Mouse (Mus musculus): ENCODE data around the gene Xxylt1. TPM values are rescaled to one million over a fixed set of nuclear protein-coding genes. Genes with fewer than 3 reads are reported as not detected.
A peak's percentile ranks its signal among the peaks of the same experiment; 100 is the strongest.

Gene Xxylt1
- total and polyA plus RNA-seq, 3 experiments = 21.5 to 45.7 (median 35.1) TPM

DNA sequence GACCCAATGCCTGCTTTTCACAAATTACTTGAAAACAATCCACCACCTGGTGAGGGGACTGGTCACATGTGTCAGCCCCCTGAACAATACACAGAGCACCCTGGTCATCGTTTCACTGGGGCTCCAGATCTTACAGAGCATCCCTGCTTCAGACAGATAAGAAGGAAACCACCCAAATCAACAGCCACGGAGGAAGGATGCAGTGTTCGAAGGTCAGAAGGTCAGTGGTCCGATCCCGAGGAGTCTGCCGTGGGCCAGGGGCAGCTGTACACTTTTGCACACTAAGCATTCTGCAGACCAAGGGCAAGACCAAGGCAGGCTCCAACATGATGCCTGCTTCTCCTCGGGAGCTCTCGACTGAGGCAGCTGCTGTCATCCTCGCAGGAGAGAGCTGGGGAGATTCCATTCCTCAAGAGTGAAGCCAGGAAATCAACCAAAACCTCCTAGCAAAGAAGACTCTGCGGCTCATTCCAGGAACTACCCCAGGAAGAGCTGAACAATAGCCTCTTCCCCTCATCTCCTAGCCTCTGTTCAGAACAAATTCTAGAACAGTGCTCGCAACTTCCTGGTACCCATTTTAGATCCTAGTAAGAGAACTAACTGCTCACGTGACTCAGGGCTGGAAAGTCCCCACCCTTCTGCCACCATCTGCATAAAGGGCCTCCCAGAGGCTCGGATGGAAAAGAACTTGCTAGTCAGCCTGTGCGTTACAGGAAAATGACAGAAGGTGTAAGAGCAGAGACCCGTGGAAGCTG, 14.7 kb downstream of the Xxylt1 start:
- H3K79me2 ChIP-seq (replicated peaks; ENCODE audit: control insufficient read depth, extremely low read depth, insufficient read depth, poor library complexity, severe bottlenecking) = 0 out of 2 replicates have a peak, but pooled peaks cover 2% of the 10 kb centered on the region
- H3K9ac ChIP-seq (ENCODE audit: insufficient read depth, low read depth) = peak overlapping the region; percentile 67
- peak; percentile 99 for DNase-seq (ENCODE audit: extremely low read depth)
- H3K9me3 ChIP-seq (replicated peaks; ENCODE audit: low read length) = no peaks in the 10 kb centered on the region
- H3K4me2 ChIP-seq (ENCODE audit: insufficient read depth, low read depth, poor library complexity, severe bottlenecking) = peak overlapping the region; percentile 82
- H3K36me3 ChIP-seq (replicated peaks in 1 of 2; ENCODE audit: control insufficient read depth in 1 of 2, insufficient read depth in 1 of 2, low read length in 1 of 2) = peaks cover 3 to 22% of the 10 kb centered on the region in 2 experiments
- H3K4me3 ChIP-seq (replicated peaks in 1 of 3; ENCODE audit: low read depth in 2 of 3, low read length in 2 of 3, poor library complexity in 1 of 3) = peak overlapping the region; percentile 8 to 37 (median 36)
- in situ Hi-C loops (cut with MboI; ENCODE audit: low pct_ligation_motif_present, low pct_unique_long_range_greater_than_20kb, low sequenced_read_pairs) (loop anchor here (5.0 to 25.0 kb wide), 5 partner anchors 79 to 804 kb away; partner anchors contain the start of genes Cpn2 and Fam43a), dilution Hi-C loops (cut with MboI; ENCODE audit: extremely low pct_ligation_motif_present, extremely low pct_unique_long_range_greater_than_20kb, low sequenced_read_pairs) (no loop called here)
- peaks cover 58 to 94% of the 10 kb centered on the region in 2 experiments for H3K4me1 ChIP-seq (ENCODE audit: control insufficient read depth in 1 of 2, insufficient read depth in 2 of 2)
- TF ChIP-seq PAX5 (IDR thresholded peaks at IDR 0.05; ENCODE audit: low read length) = no peak
- peak; percentile 98 for TF ChIP-seq USF2 (conservative IDR thresholded peaks at IDR 0.05; ENCODE audit: low read depth, low read length)
- TF ChIP-seq SIN3A (IDR thresholded peaks at IDR 0.05; ENCODE audit: low read length) = peak; percentile 89
- TF ChIP-seq JUND (conservative IDR thresholded peaks at IDR 0.05; ENCODE audit: low read depth, low read length) = peak; percentile 50; the same call in 1 of the 2 replicates
- TF ChIP-seq ZC3H11A (IDR thresholded peaks at IDR 0.05; ENCODE audit: low read depth, low read length) = no peak
- TF ChIP-seq HCFC1 (IDR thresholded peaks at IDR 0.05; ENCODE audit: low read depth, low read length) = peak; percentile 48; the same call in 1 of the 2 replicates
- peak; percentile 78 for TF ChIP-seq POLR2A (IDR thresholded peaks at IDR 0.05; ENCODE audit: low read depth, low read length)
- peak; percentile 89 for TF ChIP-seq EP300 (IDR thresholded peaks at IDR 0.05; ENCODE audit: low read length)
- TF ChIP-seq MYC (IDR thresholded peaks at IDR 0.05; ENCODE audit: low read depth, low read length) = peak; percentile 90
- peak; percentile 17; the same call in 1 of the 2 replicates for TF ChIP-seq RAD21 (IDR thresholded peaks at IDR 0.05; ENCODE audit: low read depth, low read length)
- TF ChIP-seq MXI1 (IDR thresholded peaks at IDR 0.05; ENCODE audit: low read depth, low read length) = peak; percentile 50
- TF ChIP-seq ZMIZ1 (IDR thresholded peaks at IDR 0.05; ENCODE audit: low read depth, low read length) = peak; percentile 29; the same call in 1 of the 2 replicates
- no peak for TF ChIP-seq NRF1 (IDR thresholded peaks at IDR 0.05; ENCODE audit: low read depth, low read length)
- peak; percentile 83 for TF ChIP-seq IRF4 (IDR thresholded peaks at IDR 0.05; ENCODE audit: low read depth, low read length)
- no peak for TF ChIP-seq MAZ (IDR thresholded peaks at IDR 0.05; ENCODE audit: low read depth, low read length)
- peak; percentile 98 for TF ChIP-seq USF1 (IDR thresholded peaks at IDR 0.05; ENCODE audit: low read depth, low read length)
- TF ChIP-seq NELFE (IDR thresholded peaks at IDR 0.05; ENCODE audit: low read depth, low read length) = peak; percentile 60
- TF ChIP-seq CHD2 (IDR thresholded peaks at IDR 0.05; ENCODE audit: low read length) = peak; percentile 43; the same call in 1 of the 2 replicates
- TF ChIP-seq ZKSCAN1 (IDR thresholded peaks at IDR 0.05; ENCODE audit: borderline replicate concordance, low read depth, low read length) = no peak
- TF ChIP-seq E2F4 (IDR thresholded peaks at IDR 0.05; ENCODE audit: insufficient replicate concordance, low read depth, low read length) = peak; percentile 69; the same call in 1 of the 2 replicates
- no peak for TF ChIP-seq GABPA (IDR thresholded peaks at IDR 0.05; ENCODE audit: insufficient replicate concordance, low read depth, low read length)
- no peak for TF ChIP-seq ZNF384 (IDR thresholded peaks at IDR 0.05; ENCODE audit: low read depth, low read length)
- peak; percentile 41; the same call in 1 of the 2 replicates for TF ChIP-seq RCOR1 (conservative IDR thresholded peaks at IDR 0.05; ENCODE audit: low read depth, low read length)
- TF ChIP-seq JUN (IDR thresholded peaks at IDR 0.05; ENCODE audit: insufficient read depth, low read depth, low read length) = peak; percentile 42; the same call in 1 of the 2 replicates
- peak; percentile 92 for TF ChIP-seq TCF12 (IDR thresholded peaks at IDR 0.05; ENCODE audit: low read depth, low read length)
- peak; percentile 98 for TF ChIP-seq MAX (IDR thresholded peaks at IDR 0.05; ENCODE audit: low read length)
- no peak for TF ChIP-seq KAT2A (IDR thresholded peaks at IDR 0.05; ENCODE audit: insufficient replicate concordance, low read length)
- TF ChIP-seq ETS1 (conservative IDR thresholded peaks at IDR 0.05; ENCODE audit: low read depth, low read length) = peak; percentile 95
- peak; percentile 96 for TF ChIP-seq ELF1 (IDR thresholded peaks at IDR 0.05; ENCODE audit: low read depth, low read length)
- no peak for TF ChIP-seq POLR2AphosphoS2 (IDR thresholded peaks at IDR 0.05; ENCODE audit: low read depth, low read length)
- peak; percentile 99 for TF ChIP-seq BHLHE40 (IDR thresholded peaks at IDR 0.05; ENCODE audit: low read depth, low read length)
- TF ChIP-seq SMC3 (IDR thresholded peaks at IDR 0.05; ENCODE audit: low read depth, low read length) = peak; percentile 22; the same call in 1 of the 2 replicates
- TF ChIP-seq MAFK (IDR thresholded peaks at IDR 0.05; ENCODE audit: insufficient replicate concordance, low read length) = 0 out of 2 replicates have a peak, but pooled peaks have one; percentile 2
- no peak for TF ChIP-seq CTCF (conservative IDR thresholded peaks at IDR 0.05 in 1 of 2, IDR thresholded peaks at IDR 0.05 in 1 of 2; ENCODE audit: low read depth in 2 of 2, low read length in 2 of 2)
- TF ChIP-seq CHD1 (IDR thresholded peaks at IDR 0.05; ENCODE audit: low read depth, low read length) = no peak
- no peak for TF ChIP-seq UBTF (IDR thresholded peaks at IDR 0.05; ENCODE audit: low read depth, low read length)
- TF ChIP-seq MEF2A (IDR thresholded peaks at IDR 0.05; ENCODE audit: borderline replicate concordance, low read depth, low read length) = peak; percentile 93
- TF ChIP-seq TBP (conservative IDR thresholded peaks at IDR 0.05; ENCODE audit: low read depth, low read length) = peak; percentile 93
- H3K27ac ChIP-seq (ENCODE audit: insufficient read depth, low read depth) = peak overlapping the region; percentile 96
- H3K27me3 ChIP-seq (replicated peaks) = no peaks in the 10 kb centered on the region
